Mouse (Mus musculus): Measurements from ENCODE around the gene Zfp619.

- no peak for TF ChIP-seq CTCF (IDR thresholded peaks at IDR 0.05; ENCODE audit: borderline replicate concordance, control insufficient read depth, extremely low read depth, insufficient read depth, low read length, poor library complexity)
- no peak for TF ChIP-seq POLR2A (IDR thresholded peaks at IDR 0.05; ENCODE audit: control insufficient read depth, extremely low read depth, insufficient read depth, low read length, poor library complexity)
Measured at GRCm38 (mm10) chr7:39553871-39554270, 36.3 kb downstream of the Zfp619 start.
